In the genomic region with DNA sequence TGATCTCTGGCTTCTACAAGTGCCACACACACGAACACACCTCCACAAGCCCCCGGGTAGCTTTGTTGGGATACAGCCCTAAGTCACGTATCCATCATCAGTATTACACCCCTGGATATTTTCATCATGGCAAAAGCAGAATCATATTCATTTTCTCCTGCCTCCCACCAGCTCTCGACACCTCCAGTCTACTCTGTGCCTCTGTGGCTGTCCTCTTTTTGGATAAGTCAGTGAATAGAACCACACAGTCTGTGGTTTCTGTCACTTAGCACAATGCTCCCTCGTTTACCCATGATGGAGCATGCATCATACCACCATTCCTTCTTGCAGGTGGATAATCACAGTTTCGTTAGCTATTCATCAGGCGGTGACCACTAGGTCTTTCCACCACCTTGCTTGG, we compare ENCODE assay signal across 25 mouse cellular contexts.
"Had no signal": no experiment of that assay in that cellular context is flagged by ENCODE, and none has a peak within 500 bp of the region (broad histone marks: within the 10 kb centered on the region; RNA-seq: fewer than 3 reads in every experiment).

No protein-coding gene starts in this region.

- H3K36me3 ChIP-seq: heart, embryonic 13.5 days; hindbrain, embryonic 15.5 days; kidney, embryonic 15.5 days; limb, embryonic 15.5 days; liver, embryonic 12.5 days had no signal

- H3K9me3 ChIP-seq: heart, embryonic 10.5 days; heart, embryonic 13.5 days; heart, embryonic 15.5 days; hindbrain, embryonic 13.5 days; hindbrain, embryonic 15.5 days; kidney, embryonic 15.5 days; limb, embryonic 13.5 days; limb, embryonic 15.5 days; liver, embryonic 12.5 days had no signal

- H3K4me3 ChIP-seq: heart, embryonic 10.5 days; heart, embryonic 13.5 days; heart, embryonic 15.5 days; hindbrain, embryonic 13.5 days; hindbrain, embryonic 15.5 days; kidney, embryonic 15.5 days; limb, embryonic 13.5 days; limb, embryonic 15.5 days; liver, embryonic 12.5 days had no signal

- H3K27me3 ChIP-seq: heart, embryonic 13.5 days; heart, embryonic 15.5 days; hindbrain, embryonic 13.5 days; hindbrain, embryonic 15.5 days; kidney, embryonic 15.5 days; limb, embryonic 13.5 days; limb, embryonic 15.5 days; liver, embryonic 12.5 days had no signal

- H3K27ac ChIP-seq: heart, embryonic 10.5 days; heart, embryonic 13.5 days; heart, embryonic 15.5 days; hindbrain, embryonic 15.5 days; hindbrain, postnatal 0 days; kidney, embryonic 15.5 days; kidney, postnatal 0 days; limb, embryonic 13.5 days; limb, embryonic 15.5 days; liver, embryonic 12.5 days; liver, embryonic 14.5 days had no signal

- ATAC-seq: hindbrain, postnatal 0 days; intestine, embryonic 16.5 days; liver, embryonic 12.5 days had no signal

- DNase-seq: gastrocnemius, postnatal 14 days; gastrocnemius, postnatal 36 days; heart, adult 18-20 months; heart, postnatal 14 days; heart, postnatal 36 days; kidney, adult 11 months; kidney, adult 2 months; kidney, adult 9 months; kidney, postnatal 14 days; kidney, postnatal 36 days; layer of hippocampus, adult 9-11 months; layer of hippocampus, postnatal 36 days had no signal

- H3K4me2 ChIP-seq: heart, embryonic 13.5 days; heart, embryonic 15.5 days; hindbrain, embryonic 13.5 days; hindbrain, embryonic 15.5 days; kidney, embryonic 15.5 days; limb, embryonic 13.5 days; limb, embryonic 15.5 days; liver, embryonic 12.5 days had no signal

- H3K9ac ChIP-seq: heart, embryonic 13.5 days; heart, embryonic 15.5 days; hindbrain, embryonic 13.5 days; hindbrain, embryonic 15.5 days; kidney, embryonic 15.5 days; limb, embryonic 13.5 days; limb, embryonic 15.5 days; liver, embryonic 12.5 days; liver, embryonic 14.5 days had no signal

- H3K4me1 ChIP-seq: kidney, embryonic 15.5 days; limb, embryonic 13.5 days; limb, embryonic 15.5 days; liver, embryonic 12.5 days had no signal
